Mouse (Mus musculus): ENCODE results near the gene Ndufa6. TPM values are rescaled to one million over a fixed set of nuclear protein-coding genes. Genes with fewer than 3 reads are reported as not detected.

Ndufa6 gene
- polyA plus RNA-seq, 1 experiment from 2014 or later, result 923 TPM

GRCm38 (mm10) chr15:82339634-82340254 lies 14.4 kb downstream of the Ndufa6 start:
- Histone ChIP-seq H3K27me3 (ENCODE audit: insufficient read depth, low read length) (no peaks in the 10 kb centered on the region), H3K9me3 (replicated peaks; ENCODE audit: low read length) (no peaks in the 10 kb centered on the region), H3K4me3 (replicated peaks; ENCODE audit: low read depth, low read length) (no peak overlapping the region), H3K27ac (no peak overlapping the region), H3K4me1 (replicated peaks; ENCODE audit: insufficient read depth, low read length) (peaks cover 30% of the 10 kb centered on the region), H3K36me3 (ENCODE audit: insufficient read depth, low read length) (peaks cover 12% of the 10 kb centered on the region), H3K9ac (ENCODE audit: low read depth, low read length) (no peak overlapping the region), H3K4me2 (ENCODE audit: low read length) (no peak overlapping the region)
- WGBS, result 71% methylated on average over 8 of the region's 8 CpGs
- TF ChIP-seq CTCF (IDR thresholded peaks at IDR 0.05; ENCODE audit: low read depth), result no peak
- ATAC-seq (replicated peaks; ENCODE audit: low FRiP score, low read depth), result no peak
- no peak for DNase-seq (ENCODE audit: low spot score)

- Histone ChIP-seq H3K36me3 (ENCODE audit: insufficient read depth, low read length) (peaks cover 12% of the 10 kb centered on the region), H3K4me1 (replicated peaks; ENCODE audit: insufficient read depth, low read length) (peaks cover 30% of the 10 kb centered on the region), H3K27ac (peak overlapping the region; percentile 67; the same call in 1 of the 2 replicates), H3K27me3 (ENCODE audit: insufficient read depth, low read length) (no peaks in the 10 kb centered on the region), H3K4me2 (ENCODE audit: low read length) (peak overlapping the region; percentile 64), H3K4me3 (replicated peaks; ENCODE audit: low read depth, low read length) (peak overlapping the region; percentile 63), H3K9ac (ENCODE audit: low read depth, low read length) (peak overlapping the region; percentile 70; the same call in 1 of the 2 replicates), H3K9me3 (replicated peaks; ENCODE audit: low read length) (no peaks in the 10 kb centered on the region)
- TF ChIP-seq CTCF (IDR thresholded peaks at IDR 0.05; ENCODE audit: low read depth), result no peak
- DNase-seq (ENCODE audit: low spot score), result no peak
- 57% methylated on average over 10 of the region's 10 CpGs for WGBS
- ATAC-seq (replicated peaks; ENCODE audit: low FRiP score, low read depth), result no peak
Measured at GRCm38 (mm10) chr15:82339150-82339549, 15.0 kb downstream of the Ndufa6 start.

- ATAC-seq (replicated peaks; ENCODE audit: low FRiP score, low read depth) (peak; percentile 87), DNase-seq (ENCODE audit: low spot score) (peak; percentile 98)
- H3K9ac ChIP-seq (ENCODE audit: low read depth, low read length), result peak within 1 kb of the TSS; percentile 70
- peaks cover 29% of the 10 kb centered on the region for H3K4me1 ChIP-seq (replicated peaks; ENCODE audit: insufficient read depth, low read length)
- TF ChIP-seq CTCF (IDR thresholded peaks at IDR 0.05; ENCODE audit: low read depth), result peak; percentile 41
- H3K4me2 ChIP-seq (ENCODE audit: low read length), result peak within 1 kb of the TSS; percentile 64
- no peaks in the 10 kb centered on the region for H3K9me3 ChIP-seq (replicated peaks; ENCODE audit: low read length)
- no peaks in the 10 kb centered on the region for H3K27me3 ChIP-seq (ENCODE audit: insufficient read depth, low read length)
- peak within 1 kb of the TSS; percentile 63 for H3K4me3 ChIP-seq (replicated peaks; ENCODE audit: low read depth, low read length)
- peaks cover 12% of the 10 kb centered on the region for H3K36me3 ChIP-seq (ENCODE audit: insufficient read depth, low read length)
- H3K27ac ChIP-seq, result peak within 1 kb of the TSS; percentile 67
- WGBS, result under 1% methylated on average over 41 of the region's 41 CpGs
Measured at GRCm38 (mm10) chr15:82338593-82339112, 15.5 kb downstream of the Ndufa6 start, which contains the start of the genes Naga, Pheta2 and Smdt1. Gene Naga (minus strand): TSS chr15:82338925. Gene Pheta2 (plus strand): TSS chr15:82338942. Gene Smdt1 (plus strand): TSS chr15:82338959.

GRCm38 (mm10) chr15:82337875-82338274 lies 16.2 kb downstream of the Ndufa6 start:
- no peak for DNase-seq (ENCODE audit: low spot score)
- Histone ChIP-seq H3K27me3 (ENCODE audit: insufficient read depth, low read length) (no peaks in the 10 kb centered on the region), H3K4me2 (ENCODE audit: low read length) (peak overlapping the region; percentile 64), H3K36me3 (ENCODE audit: insufficient read depth, low read length) (peaks cover 14% of the 10 kb centered on the region), H3K9me3 (replicated peaks; ENCODE audit: low read length) (no peaks in the 10 kb centered on the region), H3K9ac (ENCODE audit: low read depth, low read length) (peak overlapping the region; percentile 70), H3K4me3 (replicated peaks; ENCODE audit: low read depth, low read length) (peak overlapping the region; percentile 63), H3K4me1 (replicated peaks; ENCODE audit: insufficient read depth, low read length) (peaks cover 24% of the 10 kb centered on the region), H3K27ac (peak overlapping the region; percentile 67)
- 19% methylated on average over 4 of the region's 4 CpGs for WGBS
- ATAC-seq (replicated peaks; ENCODE audit: low FRiP score, low read depth), result no peak
- TF ChIP-seq CTCF (IDR thresholded peaks at IDR 0.05; ENCODE audit: low read depth), result no peak

GRCm38 (mm10) chr15:82336629-82337028 lies 17.5 kb downstream of the Ndufa6 start:
- TF ChIP-seq CTCF (IDR thresholded peaks at IDR 0.05; ENCODE audit: low read depth), result no peak

GRCm38 (mm10) chr15:82335194-82335593 lies 18.9 kb downstream of the Ndufa6 start:
- ATAC-seq (replicated peaks; ENCODE audit: low FRiP score, low read depth) (no peak), DNase-seq (ENCODE audit: low spot score) (no peak)
- no peak overlapping the region for H3K4me2 ChIP-seq (ENCODE audit: low read length)
- WGBS, result 100% methylated on average over 4 of the region's 4 CpGs
- H3K36me3 ChIP-seq (ENCODE audit: insufficient read depth, low read length), result peaks cover 15% of the 10 kb centered on the region
- H3K9me3 ChIP-seq (replicated peaks; ENCODE audit: low read length), result no peaks in the 10 kb centered on the region
- TF ChIP-seq CTCF (IDR thresholded peaks at IDR 0.05; ENCODE audit: low read depth), result no peak
- peaks cover 9% of the 10 kb centered on the region for H3K4me1 ChIP-seq (replicated peaks; ENCODE audit: insufficient read depth, low read length)
- no peak overlapping the region for H3K9ac ChIP-seq (ENCODE audit: low read depth, low read length)
- no peaks in the 10 kb centered on the region for H3K27me3 ChIP-seq (ENCODE audit: insufficient read depth, low read length)
- no peak overlapping the region for H3K27ac ChIP-seq
- H3K4me3 ChIP-seq (replicated peaks; ENCODE audit: low read depth, low read length), result no peak overlapping the region

More at GRCm38 (mm10) chr15:82336629-82337028, 17.5 kb downstream of the Ndufa6 start:
- Histone ChIP-seq H3K9me3 (replicated peaks; ENCODE audit: low read length) (no peaks in the 10 kb centered on the region), H3K4me3 (replicated peaks; ENCODE audit: low read depth, low read length) (no peak overlapping the region), H3K27me3 (ENCODE audit: insufficient read depth, low read length) (no peaks in the 10 kb centered on the region), H3K4me2 (ENCODE audit: low read length) (no peak overlapping the region), H3K9ac (ENCODE audit: low read depth, low read length) (no peak overlapping the region), H3K27ac (no peak overlapping the region), H3K4me1 (replicated peaks; ENCODE audit: insufficient read depth, low read length) (peaks cover 18% of the 10 kb centered on the region), H3K36me3 (ENCODE audit: insufficient read depth, low read length) (peaks cover 15% of the 10 kb centered on the region)
- DNase-seq (ENCODE audit: low spot score) (no peak), ATAC-seq (replicated peaks; ENCODE audit: low FRiP score, low read depth) (no peak)
- WGBS, result 84% methylated on average over 12 of the region's 12 CpGs

All from kidney, postnatal 0 days (tissue).